Comparison of ENCODE assay signal across 8 mouse cellular contexts in the genomic region with DNA sequence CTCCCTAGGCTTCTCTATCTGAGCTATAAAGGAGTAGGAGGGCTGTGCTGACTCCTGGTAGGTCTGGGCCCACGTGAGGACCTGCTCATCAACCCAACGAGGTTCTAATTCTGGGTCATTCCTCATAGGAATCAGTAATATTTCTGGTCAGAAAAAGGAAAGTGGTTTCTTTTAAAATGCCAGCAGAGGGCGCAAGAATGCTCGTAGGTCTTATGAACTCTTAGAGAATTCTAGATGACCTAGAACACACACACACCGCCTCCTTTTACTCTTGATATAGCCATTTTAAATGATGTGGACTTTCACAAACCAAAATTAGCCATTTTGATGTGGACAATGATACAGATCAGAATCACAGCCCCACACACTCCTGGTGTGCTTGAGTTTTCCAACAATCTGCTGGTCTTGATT. TPM values are rescaled to one million over a fixed set of nuclear protein-coding genes. Genes with fewer than 3 reads are reported as not detected.
DNase-seq lines count a peak whose midpoint lies in the region; ATAC-seq and TF ChIP-seq lines count a peak whose summit lies in the region.
"Had no signal": no experiment of that assay in that cellular context is flagged by ENCODE, and none has a peak within 500 bp of the region (broad histone marks: within the 10 kb centered on the region; RNA-seq: fewer than 3 reads in every experiment).

No protein-coding gene starts in this region.

- no peak for TF ChIP-seq CTCF in spleen, adult 2 months (IDR thresholded peaks at IDR 0.05; ENCODE audit: extremely low read depth, insufficient read depth, insufficient read length, insufficient replicate concordance)

- no peak overlapping the region for H3K27ac ChIP-seq in spleen, adult 2 months (ENCODE audit: insufficient read depth, low read length)
- peak overlapping the region; percentile 97 for H3K27ac ChIP-seq in intestine, embryonic 16.5 days (ENCODE audit: low read length)

- peak; percentile 30 to 51 for DNase-seq in spleen, adult 2 months (ENCODE audit: low read depth in 1 of 2, low spot score in 2 of 2)
- no peak for DNase-seq in spleen, adult 18-20 months
- peak; percentile 66 for DNase-seq in c-Kit-positive CD71-negative TER-119-negative erythroid progenitor cells, embryonic 14.5 days (ENCODE audit: low read depth)
- DNase-seq in forelimb bud, embryonic 11.5 days (ENCODE audit: low read depth, low spot score) = peak; percentile 72
- DNase-seq in thymus, postnatal 25 days = peak; percentile 30

- no peaks in the 10 kb centered on the region for H3K27me3 ChIP-seq in spleen, adult 2 months (ENCODE audit: control insufficient read depth, insufficient read depth, low read length)
- no peaks in the 10 kb centered on the region for H3K27me3 ChIP-seq in intestine, embryonic 16.5 days (replicated peaks; ENCODE audit: control insufficient read depth, insufficient read depth, low read length)

- H3K4me1 ChIP-seq in spleen, adult 2 months (ENCODE audit: control insufficient read depth, insufficient read depth, insufficient read length) = peaks cover 16% of the 10 kb centered on the region; the same call in 1 of the 2 replicates
- H3K4me1 ChIP-seq in intestine, embryonic 16.5 days (ENCODE audit: control insufficient read depth, insufficient read depth, low read length) = peaks cover 25% of the 10 kb centered on the region

- H3K4me3 ChIP-seq in spleen, adult 2 months (ENCODE audit: extremely low read depth, insufficient read depth, insufficient read length) = no peak overlapping the region
- H3K4me3 ChIP-seq in intestine, embryonic 16.5 days (ENCODE audit: low read length) = 0 out of 2 replicates have a peak overlapping the region, but pooled peaks have one; percentile 55

- WGBS in spleen, adult 2 months = 4% methylated on average over 5 of the region's 5 CpGs
- WGBS in intestine, embryonic 16.5 days = 4% methylated on average over 5 of the region's 5 CpGs

- H3K4me2 ChIP-seq in intestine, embryonic 16.5 days (ENCODE audit: low read depth, low read length) = peak overlapping the region; percentile 78

- peak overlapping the region; percentile 45; the same call in 1 of the 2 replicates for H3K9ac ChIP-seq in intestine, embryonic 16.5 days (ENCODE audit: low read depth, low read length)

- H3K9me3 ChIP-seq in intestine, embryonic 16.5 days (ENCODE audit: control insufficient read depth, low read length) = no peaks in the 10 kb centered on the region

- no peak for TF ChIP-seq POLR2A in spleen, adult 2 months (IDR thresholded peaks at IDR 0.05; ENCODE audit: low read depth, low read length)

- ATAC-seq in intestine, embryonic 16.5 days = no peak
- ATAC-seq in megakaryocyte progenitor cell, adult 5-6 weeks (replicated peaks; ENCODE audit: poor library complexity) = peak; percentile 29; the same call in 1 of the 2 replicates

- H3K36me3 ChIP-seq in spleen, adult 2 months (ENCODE audit: control insufficient read depth, insufficient read depth, low read length) = no peaks in the 10 kb centered on the region
- H3K36me3 ChIP-seq in intestine, embryonic 16.5 days (ENCODE audit: control insufficient read depth, insufficient read depth, low read length) = no peaks in the 10 kb centered on the region

RNA-seq across cellular contexts. Expression of a gene that starts 42.7 kb away (rescaled TPM):
- polyA plus RNA-seq in spleen, adult 2 months (2012; rRNA removed) = not detected in 2 replicates
- polyA plus RNA-seq in intestine, embryonic 16.5 days (2015; fragmentation: Nextera tagmentation; extraction: Ambion mirVana) = 0.12 and 0.27 TPM in 2 replicates
- total RNA-seq in megakaryocyte progenitor cell, adult 5-6 weeks (2015) = not detected in 2 replicates
- total RNA-seq in megakaryocyte progenitor cell, adult 5-6 weeks (2017) = not detected in 2 replicates

RNA-seq across cellular contexts. Expression of a gene that starts 47.7 kb away (rescaled TPM):
- 30.1 and 39.6 TPM in 2 replicates for polyA plus RNA-seq in spleen, adult 2 months (2012; rRNA removed)
- 452 and 553 TPM in 2 replicates for polyA plus RNA-seq in intestine, embryonic 16.5 days (2015; fragmentation: Nextera tagmentation; extraction: Ambion mirVana)
- total RNA-seq in megakaryocyte progenitor cell, adult 5-6 weeks (2015) = 95.4 and 101 TPM in 2 replicates
- 88.5 and 107 TPM in 2 replicates for total RNA-seq in megakaryocyte progenitor cell, adult 5-6 weeks (2017)

RNA-seq across cellular contexts. Expression of a gene that starts 53.5 kb away (rescaled TPM):
- not detected in 2 replicates for polyA plus RNA-seq in spleen, adult 2 months (2012; rRNA removed)
- polyA plus RNA-seq in intestine, embryonic 16.5 days (2015; fragmentation: Nextera tagmentation; extraction: Ambion mirVana) = 0.04 TPM in 1 of 2 replicates, not detected in the other
- not detected in 2 replicates for total RNA-seq in megakaryocyte progenitor cell, adult 5-6 weeks (2015)
- not detected in 2 replicates for total RNA-seq in megakaryocyte progenitor cell, adult 5-6 weeks (2017)
- total RNA-seq: hematopoietic stem cell, adult 5-6 weeks had no signal

Comparison
In these comparisons a context has a peak if more than half of its experiments do, and no peak if none do; other contexts are left out.
1. DNase-seq: peak in spleen, adult 2 months (2 of 2), c-Kit-positive CD71-negative TER-119-negative erythroid progenitor cells, embryonic 14.5 days (single experiment), forelimb bud, embryonic 11.5 days (single experiment) and thymus, postnatal 25 days (single experiment); none in spleen, adult 18-20 months (0 of 2).
2. RNA of a gene that starts 47.7 kb away (polyA plus RNA-seq): 452 to 553 TPM in intestine, embryonic 16.5 days; 30.1 to 39.6 TPM in spleen, adult 2 months; every median in the first group is over 10 times any median in the second.